Mouse (Mus musculus) splenic B cell, adult 2 months (primary cell): Measurements from ENCODE around the gene Slc35b4.

Experiments
- DNase-seq: peaks from one replicate; pipeline ENCODE4 v3.0.0-alpha.2; 2011; ENCODE audit warnings: low read depth, low spot score
- H3K27me3 ChIP-seq: 2 replicates; pipeline ENCODE4 v1.6.1; 2012; ENCODE audit warnings: mild to moderate bottlenecking, low read length, moderate library complexity, mixed read lengths; ENCODE audit not compliant: control insufficient read depth, poor library complexity, insufficient read depth, severe bottlenecking
- H3K36me3 ChIP-seq: 2 replicates; pipeline ENCODE4 v1.6.1; 2012; ENCODE audit warnings: mild to moderate bottlenecking, low read length, moderate library complexity, mixed read lengths; ENCODE audit not compliant: control insufficient read depth, poor library complexity, insufficient read depth, severe bottlenecking

Gene Slc35b4

GRCm38 (mm10) chr6:34124401-34124800 is 52.5 kb downstream of the Slc35b4 start:
- H3K36me3 ChIP-seq: no peaks in the 10 kb centered on the region

GRCm38 (mm10) chr6:34116838-34117478 is 60.0 kb downstream of the Slc35b4 start:
- Histone ChIP-seq H3K27me3 (no peaks in the 10 kb centered on the region), H3K36me3 (no peaks in the 10 kb centered on the region)
- no peak for DNase-seq

More at GRCm38 (mm10) chr6:34124401-34124800, 52.5 kb downstream of the Slc35b4 start:
- no peaks in the 10 kb centered on the region for H3K27me3 ChIP-seq
- no peak for DNase-seq

GRCm38 (mm10) chr6:34111406-34111805 is 65.5 kb downstream of the Slc35b4 start:
- no peaks in the 10 kb centered on the region for H3K27me3 ChIP-seq
- DNase-seq: no peak
- H3K36me3 ChIP-seq: no peaks in the 10 kb centered on the region

GRCm38 (mm10) chr6:34110571-34110970 is 66.3 kb downstream of the Slc35b4 start:
- DNase-seq: no peak
- H3K36me3 ChIP-seq: no peaks in the 10 kb centered on the region
- no peaks in the 10 kb centered on the region for H3K27me3 ChIP-seq
